Mouse (Mus musculus) forebrain, embryonic 14.5 days (tissue): ENCODE data around the gene Erbb4. TPM values are rescaled to one million over a fixed set of nuclear protein-coding genes. Genes with fewer than 3 reads are reported as not detected.

Source experiments
- ATAC-seq: fragments of 200-750 bp; cut with Nextera tagmentation; 2 replicates; pipeline ENCODE4 v1.8.0; 2017; ENCODE audit warnings: mild to moderate bottlenecking, moderate library complexity
- DNase-seq: peaks from one replicate; pipeline ENCODE4 v3.0.0-alpha.2; 2015; ENCODE audit warnings: low spot score
- H3K27ac ChIP-seq: fragments of 300-500 bp; sonication (generic); 2 replicates; pipeline ENCODE4 v1.5.1; 2014; ENCODE audit warnings: low read depth, mild to moderate bottlenecking, control low read depth, low read length, moderate library complexity
- H3K27me3 ChIP-seq: fragments of 300-500 bp; sonication (generic); replicated peaks from 2 replicates; pipeline ENCODE4 v1.6.1; 2014; ENCODE audit warnings: low read length, control low read depth, mixed read lengths; ENCODE audit not compliant: control insufficient read depth, insufficient read depth
- H3K36me3 ChIP-seq: fragments of 300-500 bp; sonication (generic); 2 replicates; pipeline ENCODE4 v1.6.1; 2014; ENCODE audit warnings: low read length, control low read depth; ENCODE audit not compliant: control insufficient read depth, insufficient read depth
- H3K4me1 ChIP-seq: fragments of 300-500 bp; sonication (generic); 2 replicates; pipeline ENCODE4 v1.6.1; 2014; ENCODE audit warnings: antibody characterized with exemption, low read length, control low read depth; ENCODE audit not compliant: control insufficient read depth, insufficient read depth
- H3K4me2 ChIP-seq: fragments of 300-500 bp; sonication (generic); 2 replicates; pipeline ENCODE4 v1.6.1; 2014; ENCODE audit warnings: mild to moderate bottlenecking, control low read depth, low read length
- H3K4me3 ChIP-seq: fragments of 300-500 bp; sonication (generic); 2 replicates; pipeline ENCODE4 v1.5.1; 2014; ENCODE audit warnings: low read depth, low read length, control low read depth
- H3K9ac ChIP-seq: fragments of 300-500 bp; sonication (generic); 2 replicates; pipeline ENCODE4 v1.6.1; 2014; ENCODE audit warnings: mild to moderate bottlenecking, low read length, control low read depth, moderate library complexity
- H3K9me3 ChIP-seq: fragments of 300-500 bp; sonication (generic); replicated peaks from 2 replicates; pipeline ENCODE4 v1.6.1; 2016; ENCODE audit warnings: low read length, control low read depth, mixed read lengths; ENCODE audit not compliant: control insufficient read depth
- WGBS: fragments of 180-500 bp; shearing (Covaris S2); extraction: QIAGEN DNeasy Blood & Tissue Kit; methylation state at CpG from one replicate; pipeline ENCODE4 v1.1.7; 2014; 5-methylcytosine and 5-hydroxymethylcytosine counted together
- polyA plus RNA-seq: library from polyadenylated mRNA; unstranded; fragments of >200 nt; fragmentation: Nextera tagmentation; extraction: Ambion mirVana; gene quantifications from 2 replicates; pipeline ENCODE4 v1.2.1, GENCODE M21; 2014

The Erbb4 gene
- polyA plus RNA-seq, 1 experiment from 2014 or later = 8.4 TPM

GRCm38 (mm10) chr1:68570924-68571323 lies 536.9 kb downstream of the Erbb4 start:
- no peaks in the 10 kb centered on the region for H3K9me3 ChIP-seq
- H3K27me3 ChIP-seq = no peaks in the 10 kb centered on the region
- no peak overlapping the region for H3K4me2 ChIP-seq
- H3K27ac ChIP-seq = no peak overlapping the region
- H3K9ac ChIP-seq = no peak overlapping the region
- DNase-seq = no peak
- ATAC-seq = no peak
- H3K4me3 ChIP-seq = no peak overlapping the region
- H3K4me1 ChIP-seq = peaks cover 3% of the 10 kb centered on the region; the same call in 1 of the 2 replicates
- 81% methylated on average over 1 of the region's 1 CpGs for WGBS
- H3K36me3 ChIP-seq = no peaks in the 10 kb centered on the region

GRCm38 (mm10) chr1:68542942-68543341 lies 564.9 kb downstream of the Erbb4 start:
- whole genome bisulfite sequencing = 94% methylated on average over 4 of the region's 4 CpGs
- DNase-seq = no peak

GRCm38 (mm10) chr1:68517820-68518219 lies 590.0 kb downstream of the Erbb4 start:
- Histone ChIP-seq H3K4me2 (no peak overlapping the region), H3K27ac (no peak overlapping the region), H3K36me3 (no peaks in the 10 kb centered on the region), H3K9me3 (no peaks in the 10 kb centered on the region), H3K4me3 (no peak overlapping the region), H3K4me1 (no peaks in the 10 kb centered on the region), H3K9ac (no peak overlapping the region), H3K27me3 (no peaks in the 10 kb centered on the region)
- WGBS = 81% methylated on average over 2 of the region's 2 CpGs
- DNase-seq (no peak), ATAC-seq (no peak)

More at GRCm38 (mm10) chr1:68542942-68543341, 564.9 kb downstream of the Erbb4 start:
- H3K4me1 ChIP-seq = no peaks in the 10 kb centered on the region
- no peaks in the 10 kb centered on the region for H3K27me3 ChIP-seq
- no peak overlapping the region for H3K27ac ChIP-seq
- no peaks in the 10 kb centered on the region for H3K9me3 ChIP-seq
- ATAC-seq = no peak
- no peak overlapping the region for H3K4me3 ChIP-seq
- no peak overlapping the region for H3K4me2 ChIP-seq
- H3K9ac ChIP-seq = no peak overlapping the region
- no peaks in the 10 kb centered on the region for H3K36me3 ChIP-seq

- Histone ChIP-seq H3K27me3 (no peaks in the 10 kb centered on the region), H3K9me3 (no peaks in the 10 kb centered on the region), H3K4me1 (no peaks in the 10 kb centered on the region), H3K4me2 (no peak overlapping the region), H3K36me3 (no peaks in the 10 kb centered on the region), H3K27ac (no peak overlapping the region), H3K9ac (no peak overlapping the region), H3K4me3 (no peak overlapping the region)
- ATAC-seq (no peak), DNase-seq (no peak)
- 89% methylated on average over 1 of the region's 1 CpGs for WGBS
Observed at GRCm38 (mm10) chr1:68503873-68504272, 604.0 kb downstream of the Erbb4 start.

GRCm38 (mm10) chr1:68501561-68501960 lies 606.3 kb downstream of the Erbb4 start:
- Histone ChIP-seq H3K9ac (no peak overlapping the region), H3K4me1 (no peaks in the 10 kb centered on the region), H3K27me3 (no peaks in the 10 kb centered on the region), H3K4me3 (no peak overlapping the region), H3K4me2 (no peak overlapping the region), H3K36me3 (no peaks in the 10 kb centered on the region), H3K9me3 (no peaks in the 10 kb centered on the region), H3K27ac (no peak overlapping the region)
- 53% methylated on average over 4 of the region's 4 CpGs for WGBS
- no peak for DNase-seq
- no peak for ATAC-seq

GRCm38 (mm10) chr1:68466390-68466960 lies 641.4 kb downstream of the Erbb4 start:
- DNase-seq = peak; percentile 14
- Histone ChIP-seq H3K4me3 (no peak overlapping the region), H3K4me1 (no peaks in the 10 kb centered on the region), H3K27me3 (no peaks in the 10 kb centered on the region), H3K4me2 (no peak overlapping the region), H3K9me3 (no peaks in the 10 kb centered on the region), H3K9ac (no peak overlapping the region), H3K36me3 (no peaks in the 10 kb centered on the region), H3K27ac (no peak overlapping the region)
- no peak for ATAC-seq

- no peaks in the 10 kb centered on the region for H3K36me3 ChIP-seq
- H3K4me1 ChIP-seq = no peaks in the 10 kb centered on the region
- no peak overlapping the region for H3K9ac ChIP-seq
- no peak overlapping the region for H3K27ac ChIP-seq
- H3K4me2 ChIP-seq = no peak overlapping the region
- ATAC-seq (no peak), DNase-seq (no peak)
- H3K9me3 ChIP-seq = no peaks in the 10 kb centered on the region
- no peak overlapping the region for H3K4me3 ChIP-seq
- WGBS = 95% methylated on average over 1 of the region's 1 CpGs
- no peaks in the 10 kb centered on the region for H3K27me3 ChIP-seq
Observed at GRCm38 (mm10) chr1:68451274-68451673, 656.6 kb downstream of the Erbb4 start.

- Histone ChIP-seq H3K9ac (no peak overlapping the region), H3K4me3 (no peak overlapping the region), H3K36me3 (no peaks in the 10 kb centered on the region), H3K4me1 (no peaks in the 10 kb centered on the region), H3K27me3 (no peaks in the 10 kb centered on the region), H3K4me2 (no peak overlapping the region), H3K27ac (no peak overlapping the region), H3K9me3 (no peaks in the 10 kb centered on the region)
- ATAC-seq (no peak), DNase-seq (peak; percentile 16)
- 65% methylated on average over 5 of the region's 5 CpGs for WGBS
Observed at GRCm38 (mm10) chr1:68424336-68424983, 683.4 kb downstream of the Erbb4 start.

GRCm38 (mm10) chr1:68401204-68401603 lies 706.7 kb downstream of the Erbb4 start:
- peak; percentile 32; the same call in 1 of the 2 replicates for ATAC-seq
- Histone ChIP-seq H3K4me3 (no peak overlapping the region), H3K4me2 (no peak overlapping the region), H3K27ac (no peak overlapping the region), H3K36me3 (no peaks in the 10 kb centered on the region), H3K27me3 (no peaks in the 10 kb centered on the region), H3K4me1 (no peaks in the 10 kb centered on the region), H3K9ac (no peak overlapping the region), H3K9me3 (no peaks in the 10 kb centered on the region)
- DNase-seq = peak; percentile 34
- WGBS = 10% methylated on average over 4 of the region's 4 CpGs
